In the genomic region with DNA sequence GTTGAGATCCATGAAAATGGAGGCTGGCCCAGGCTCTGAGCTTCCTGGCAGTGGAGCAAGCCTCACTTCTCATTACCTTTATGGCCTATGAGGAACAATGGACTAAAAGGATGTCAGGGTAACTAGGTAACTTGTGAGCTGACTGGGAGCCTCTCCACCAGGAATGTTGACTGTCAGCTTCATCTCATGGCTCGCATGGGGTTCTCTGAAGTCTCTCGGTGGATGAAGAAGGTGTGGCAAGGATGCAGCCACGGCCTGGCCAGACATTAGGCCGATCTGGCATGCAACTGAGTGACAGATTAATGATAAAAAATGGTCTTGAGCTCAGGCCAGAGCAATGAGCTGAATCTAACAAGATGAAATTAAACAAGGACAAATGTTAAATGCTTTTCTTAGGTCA, we compare ENCODE assay signal across 22 mouse cellular contexts. TPM values are rescaled to one million over a fixed set of nuclear protein-coding genes. Genes with fewer than 3 reads are reported as not detected.
DNase-seq lines count a peak whose midpoint lies in the region; ATAC-seq and TF ChIP-seq lines count a peak whose summit lies in the region.
"Had no signal": no experiment of that assay in that cellular context is flagged by ENCODE, and none has a peak within 500 bp of the region (broad histone marks: within the 10 kb centered on the region; RNA-seq: fewer than 3 reads in every experiment).

No protein-coding gene starts in this region.

- no peak overlapping the region for H3K9ac ChIP-seq in intestine, embryonic 14.5 days (ENCODE audit: low read length)
- H3K9ac ChIP-seq in intestine, embryonic 16.5 days (ENCODE audit: low read depth, low read length): no peak overlapping the region
- H3K9ac ChIP-seq: embryonic facial prominence, embryonic 12.5 days; forebrain, embryonic 13.5 days; forebrain, embryonic 15.5 days; forebrain, postnatal 0 days had no signal

- no peak for TF ChIP-seq POLR2A in lung, adult 2 months (IDR thresholded peaks at IDR 0.05; ENCODE audit: borderline replicate concordance, extremely low read depth, low read depth, low read length)

- 70% methylated on average over 4 of the region's 4 CpGs for WGBS in intestine, embryonic 14.5 days
- WGBS in intestine, embryonic 16.5 days: 64% methylated on average over 4 of the region's 4 CpGs
- WGBS in lung, adult 2 months: 71% methylated on average over 4 of the region's 4 CpGs

- DNase-seq in cerebellum, postnatal 14 days: peak; percentile 41 to 44
- DNase-seq in cerebellum, adult 9-11 months: no peak
- peak; percentile 46 for DNase-seq in intestine, embryonic 14.5 days (ENCODE audit: low spot score)
- DNase-seq in MN1 (ENCODE audit: low spot score) (peak; percentile 27), adipocyte (ENCODE audit: low spot score) (peak; percentile 15)
- no peak for DNase-seq in lung, adult 2 months
- no peak for DNase-seq in urinary bladder, postnatal 4 days (ENCODE audit: low spot score in 2 of 2)
- DNase-seq: adrenal gland, adult 2 months; adrenal gland, postnatal 10 days; adrenal gland, postnatal 25 days; cerebellum, adult 11 months; cerebellum, adult 18-20 months; cerebellum, adult 8-10 months; cerebellum, postnatal 36 days; embryo, embryonic 11 days; forebrain, postnatal 0 days had no signal

- H3K4me2 ChIP-seq in intestine, embryonic 14.5 days (ENCODE audit: low read length): no peak overlapping the region
- H3K4me2 ChIP-seq in intestine, embryonic 16.5 days (ENCODE audit: low read depth, low read length): no peak overlapping the region
- H3K4me2 ChIP-seq: embryonic facial prominence, embryonic 12.5 days; forebrain, embryonic 13.5 days; forebrain, embryonic 15.5 days had no signal

- no peaks in the 10 kb centered on the region for H3K36me3 ChIP-seq in intestine, embryonic 14.5 days (ENCODE audit: control insufficient read depth, insufficient read depth, low read length)
- H3K36me3 ChIP-seq in intestine, embryonic 16.5 days (ENCODE audit: control insufficient read depth, insufficient read depth, low read length): no peaks in the 10 kb centered on the region
- H3K36me3 ChIP-seq: embryonic facial prominence, embryonic 12.5 days; forebrain, embryonic 15.5 days had no signal

- H3K4me3 ChIP-seq in intestine, embryonic 14.5 days (ENCODE audit: low read depth, low read length): no peak overlapping the region
- H3K4me3 ChIP-seq in intestine, embryonic 16.5 days (ENCODE audit: low read length): no peak overlapping the region
- no peak overlapping the region for H3K4me3 ChIP-seq in lung, adult 2 months (replicated peaks; ENCODE audit: extremely low read depth, low read depth, low read length)
- H3K4me3 ChIP-seq: embryonic facial prominence, embryonic 12.5 days; forebrain, embryonic 13.5 days; forebrain, embryonic 15.5 days had no signal

- H3K27ac ChIP-seq in intestine, embryonic 14.5 days (ENCODE audit: low read depth): no peak overlapping the region
- H3K27ac ChIP-seq in intestine, embryonic 16.5 days (ENCODE audit: low read length): no peak overlapping the region
- H3K27ac ChIP-seq: embryonic facial prominence, embryonic 12.5 days; forebrain, embryonic 13.5 days; forebrain, embryonic 15.5 days had no signal

- no peaks in the 10 kb centered on the region for H3K27me3 ChIP-seq in intestine, embryonic 14.5 days (replicated peaks; ENCODE audit: control insufficient read depth, insufficient read depth, low read length)
- no peaks in the 10 kb centered on the region for H3K27me3 ChIP-seq in intestine, embryonic 16.5 days (replicated peaks; ENCODE audit: control insufficient read depth, insufficient read depth, low read length)
- H3K27me3 ChIP-seq: embryonic facial prominence, embryonic 12.5 days; forebrain, embryonic 13.5 days; forebrain, embryonic 15.5 days had no signal

- no peaks in the 10 kb centered on the region for H3K4me1 ChIP-seq in intestine, embryonic 14.5 days (replicated peaks; ENCODE audit: control insufficient read depth, insufficient read depth, low read length)
- H3K4me1 ChIP-seq in intestine, embryonic 16.5 days (ENCODE audit: control insufficient read depth, insufficient read depth, low read length): no peaks in the 10 kb centered on the region
- H3K4me1 ChIP-seq in lung, adult 2 months (ENCODE audit: control insufficient read depth, insufficient read depth, low read length): no peaks in the 10 kb centered on the region
- H3K4me1 ChIP-seq: embryonic facial prominence, embryonic 12.5 days; forebrain, embryonic 13.5 days; forebrain, embryonic 15.5 days had no signal

- ATAC-seq in intestine, embryonic 14.5 days (replicated peaks; ENCODE audit: low FRiP score, low TSS enrichment, low read depth): no peak
- no peak for ATAC-seq in intestine, embryonic 16.5 days
- ATAC-seq: activated CD4-positive, CD25-positive, alpha-beta regulatory T cell, adult 4 months; forebrain, embryonic 13.5 days; forebrain, embryonic 15.5 days; forebrain, postnatal 0 days; Patski had no signal

- no peaks in the 10 kb centered on the region for H3K9me3 ChIP-seq in intestine, embryonic 14.5 days (ENCODE audit: control insufficient read depth, low read length)
- no peaks in the 10 kb centered on the region for H3K9me3 ChIP-seq in intestine, embryonic 16.5 days (ENCODE audit: control insufficient read depth, low read length)
- H3K9me3 ChIP-seq: forebrain, embryonic 13.5 days; forebrain, embryonic 15.5 days had no signal

- TF ChIP-seq CTCF in lung, adult 2 months (IDR thresholded peaks at IDR 0.05; ENCODE audit: insufficient read depth, low read length): no peak

RNA-seq across cellular contexts. Expression of a gene that starts 27.7 kb away (rescaled TPM):
- 224 and 229 TPM in 2 replicates for polyA plus RNA-seq in intestine, embryonic 14.5 days (2014; fragmentation: Nextera tagmentation; extraction: Ambion mirVana)
- polyA plus RNA-seq in intestine, embryonic 16.5 days (2015; fragmentation: Nextera tagmentation; extraction: Ambion mirVana): 148 and 163 TPM in 2 replicates
- 4.2 and 8.5 TPM in 2 replicates for polyA plus RNA-seq in lung, adult 2 months (2012; rRNA removed)

Comparison
In these comparisons a context has a peak if more than half of its experiments do, and no peak if none do; other contexts are left out.
1. DNase-seq: peak in cerebellum, postnatal 14 days (2 of 2), intestine, embryonic 14.5 days (single experiment), MN1 (single experiment) and adipocyte (single experiment); none in cerebellum, adult 9-11 months (single experiment), lung, adult 2 months (single experiment) and urinary bladder, postnatal 4 days (0 of 2).
2. RNA of a gene that starts 27.7 kb away (polyA plus RNA-seq): 224 to 229 TPM in intestine, embryonic 14.5 days and 148 to 163 TPM in intestine, embryonic 16.5 days; 4.2 to 8.5 TPM in lung, adult 2 months; every median in the first group is over 10 times any median in the second.